Mouse (Mus musculus) neural tube, embryonic 12.5 days (tissue): ENCODE measurements around the gene Grb2. TPM values are rescaled to one million over a fixed set of nuclear protein-coding genes. Genes with fewer than 3 reads are reported as not detected.

Experiments used
- ATAC-seq: fragments of 200-750 bp; cut with Nextera tagmentation; 2 replicates; pipeline ENCODE4 v1.8.0; 2017; ENCODE audit warnings: low read depth, mild to moderate bottlenecking, moderate TSS enrichment, moderate library complexity; ENCODE audit not compliant: low FRiP score
- H3K27ac ChIP-seq: fragments of 300-500 bp; sonication (generic); 2 replicates; pipeline ENCODE4 v1.5.1; 2016
- H3K27me3 ChIP-seq: fragments of 300-500 bp; sonication (generic); replicated peaks from 2 replicates; pipeline ENCODE4 v1.6.1; 2016; ENCODE audit warnings: mild to moderate bottlenecking
- H3K36me3 ChIP-seq: fragments of 300-500 bp; sonication (generic); 2 replicates; pipeline ENCODE4 v1.6.1; 2016; ENCODE audit warnings: mild to moderate bottlenecking
- H3K4me1 ChIP-seq: fragments of 300-500 bp; sonication (generic); 2 replicates; pipeline ENCODE4 v1.6.1; 2016
- H3K4me2 ChIP-seq: fragments of 300-500 bp; sonication (generic); replicated peaks from 2 replicates; pipeline ENCODE4 v1.6.1; 2016; ENCODE audit warnings: mild to moderate bottlenecking
- H3K4me3 ChIP-seq: fragments of 300-500 bp; sonication (generic); 2 replicates; pipeline ENCODE4 v1.5.1; 2016
- H3K9ac ChIP-seq: fragments of 300-500 bp; sonication (generic); 2 replicates; pipeline ENCODE4 v1.6.1; 2016; ENCODE audit warnings: mild to moderate bottlenecking
- H3K9me3 ChIP-seq: fragments of 300-500 bp; sonication (generic); 2 replicates; pipeline ENCODE4 v1.6.1; 2016; ENCODE audit warnings: mild to moderate bottlenecking
- WGBS: fragments of 180-500 bp; shearing (Covaris S2); methylation state at CpG from one replicate; pipeline ENCODE4 v1.1.7; 2016; 5-methylcytosine and 5-hydroxymethylcytosine counted together
- polyA plus RNA-seq: library from polyadenylated mRNA; unstranded; fragments of >200 nt; fragmentation: Nextera tagmentation; extraction: Ambion mirVana; gene quantifications from 2 replicates; pipeline ENCODE4 v1.2.1, GENCODE M21; 2016

The Grb2 gene
- polyA plus RNA-seq, 1 experiment from 2014 or later, result 186 TPM

DNA sequence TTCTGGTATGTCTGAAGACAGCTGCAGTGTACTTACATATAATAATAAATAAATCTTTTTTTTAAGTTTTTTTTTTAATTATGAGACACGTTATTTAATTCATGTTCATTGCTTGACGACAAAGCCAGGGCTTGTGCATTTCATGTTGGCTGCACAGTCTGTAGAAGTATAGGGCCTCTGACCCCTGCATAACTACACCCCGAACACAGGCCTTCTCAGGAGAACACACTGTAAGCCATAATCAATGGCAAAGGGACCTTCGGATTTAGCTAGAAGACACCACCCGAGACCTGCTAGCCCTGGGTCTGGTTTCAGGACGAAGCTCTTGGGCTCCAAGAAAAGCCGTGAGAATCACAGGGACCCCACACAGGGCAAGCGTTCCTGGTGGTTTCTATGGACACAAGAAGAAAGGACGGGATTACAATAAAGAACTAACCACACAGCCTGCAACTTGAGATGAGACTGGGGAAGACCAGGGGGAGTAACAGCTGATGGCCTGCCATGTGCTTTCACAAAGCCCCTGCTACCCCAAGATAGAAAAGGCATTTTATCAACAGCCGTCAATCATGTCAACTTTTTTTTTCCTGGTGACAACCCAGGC, 29.3 kb upstream of the Grb2 start:
- Histone ChIP-seq H3K27me3 (no peaks in the 10 kb centered on the region), H3K9me3 (no peaks in the 10 kb centered on the region), H3K4me1 (peaks cover 9% of the 10 kb centered on the region), H3K27ac (no peak overlapping the region), H3K4me2 (no peak overlapping the region), H3K9ac (no peak overlapping the region; the same call in 1 of the 2 replicates), H3K36me3 (no peaks in the 10 kb centered on the region), H3K4me3 (no peak overlapping the region)
- 35% methylated on average over 10 of the region's 10 CpGs for WGBS
- no peak for ATAC-seq

DNA sequence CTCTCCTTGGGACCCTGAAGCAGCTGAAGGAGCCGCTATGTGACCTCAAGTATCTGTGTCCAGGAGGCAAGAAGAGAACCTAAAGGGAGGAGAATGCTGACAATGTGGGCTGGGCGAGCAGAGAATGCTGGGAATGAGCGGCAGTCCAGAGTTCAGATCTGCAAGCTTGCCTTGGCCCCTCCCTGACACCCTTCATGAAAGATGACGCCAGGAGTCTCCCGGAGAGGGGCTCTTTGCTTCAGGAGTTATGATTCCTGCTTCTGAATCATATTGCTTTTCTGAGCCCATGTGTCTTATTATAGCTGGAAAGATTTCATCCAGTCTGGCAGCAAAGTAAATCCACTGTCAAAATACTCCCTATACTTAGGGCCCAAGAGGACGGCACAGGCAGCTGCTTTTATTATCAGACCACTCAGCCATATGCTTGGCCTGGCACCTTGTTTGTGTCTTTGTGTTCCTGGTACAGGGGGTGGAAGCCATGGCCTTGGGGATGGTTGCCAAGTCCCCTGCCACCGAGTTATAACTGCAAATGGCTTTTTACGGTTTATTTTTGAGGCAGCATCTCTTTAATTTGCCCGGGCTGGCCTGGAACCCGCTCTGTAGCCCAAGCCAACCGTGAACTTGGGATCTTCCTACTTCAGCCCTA, 25.8 kb upstream of the Grb2 start:
- H3K27me3 ChIP-seq, result no peaks in the 10 kb centered on the region
- H3K36me3 ChIP-seq, result no peaks in the 10 kb centered on the region
- H3K4me2 ChIP-seq, result no peak overlapping the region
- WGBS, result 65% methylated on average over 11 of the region's 11 CpGs
- H3K9me3 ChIP-seq, result no peaks in the 10 kb centered on the region
- ATAC-seq, result no peak
- H3K27ac ChIP-seq, result no peak overlapping the region
- H3K4me3 ChIP-seq, result no peak overlapping the region
- H3K9ac ChIP-seq, result no peak overlapping the region
- peaks cover 9% of the 10 kb centered on the region for H3K4me1 ChIP-seq

DNA sequence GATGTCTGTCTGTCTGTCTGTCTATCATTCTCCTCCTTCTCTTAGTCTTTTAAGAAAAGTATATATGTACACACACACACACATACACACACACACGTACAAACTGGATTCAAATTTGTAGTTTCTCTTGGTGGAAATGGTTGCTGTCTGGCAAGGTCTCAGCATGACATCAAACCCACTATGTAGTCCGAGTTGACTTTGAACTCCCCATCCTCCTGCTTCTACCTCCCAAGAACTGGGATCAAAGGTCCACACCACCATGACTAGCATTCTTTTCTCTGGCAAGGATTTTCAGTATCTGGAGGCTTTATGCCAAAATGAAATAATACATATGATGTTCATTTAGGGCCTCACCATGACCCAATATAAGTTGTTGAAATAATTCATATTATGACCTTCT, 14.8 kb upstream of the Grb2 start:
- Histone ChIP-seq H3K4me3 (no peak overlapping the region), H3K9ac (no peak overlapping the region), H3K27me3 (no peaks in the 10 kb centered on the region), H3K4me2 (0 out of 2 replicates have a peak overlapping the region, but pooled peaks have one; percentile 33), H3K9me3 (no peaks in the 10 kb centered on the region), H3K36me3 (no peaks in the 10 kb centered on the region), H3K4me1 (no peaks in the 10 kb centered on the region), H3K27ac (no peak overlapping the region)
- whole genome bisulfite sequencing, result 71% methylated on average over 2 of the region's 2 CpGs
- ATAC-seq, result no peak

DNA sequence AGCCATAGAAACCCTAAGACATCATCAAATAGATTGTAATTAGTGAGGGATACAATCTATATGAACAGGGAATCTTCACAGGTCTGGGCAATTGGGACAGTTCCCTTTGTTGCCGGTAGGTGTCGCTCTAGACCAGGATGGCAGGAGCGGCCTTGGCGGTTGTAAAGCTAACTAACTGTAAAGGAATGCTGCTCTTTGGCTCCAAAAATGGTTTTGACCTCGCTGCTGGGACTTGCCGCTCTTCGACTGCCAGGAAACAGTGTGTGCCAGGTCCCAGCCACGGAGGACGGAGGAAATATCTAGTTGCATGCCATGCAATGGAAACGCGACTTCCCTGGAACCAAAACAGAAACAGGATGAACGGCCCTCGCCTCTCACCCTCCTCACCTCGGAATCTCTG, 14.2 kb upstream of the Grb2 start:
- peak overlapping the region; percentile 33 for H3K4me2 ChIP-seq
- H3K36me3 ChIP-seq, result no peaks in the 10 kb centered on the region
- 22% methylated on average over 14 of the region's 14 CpGs for WGBS
- no peak for ATAC-seq
- no peaks in the 10 kb centered on the region for H3K9me3 ChIP-seq
- H3K27ac ChIP-seq, result no peak overlapping the region
- no peak overlapping the region for H3K9ac ChIP-seq
- H3K4me1 ChIP-seq, result no peaks in the 10 kb centered on the region
- no peak overlapping the region for H3K4me3 ChIP-seq
- no peaks in the 10 kb centered on the region for H3K27me3 ChIP-seq

DNA sequence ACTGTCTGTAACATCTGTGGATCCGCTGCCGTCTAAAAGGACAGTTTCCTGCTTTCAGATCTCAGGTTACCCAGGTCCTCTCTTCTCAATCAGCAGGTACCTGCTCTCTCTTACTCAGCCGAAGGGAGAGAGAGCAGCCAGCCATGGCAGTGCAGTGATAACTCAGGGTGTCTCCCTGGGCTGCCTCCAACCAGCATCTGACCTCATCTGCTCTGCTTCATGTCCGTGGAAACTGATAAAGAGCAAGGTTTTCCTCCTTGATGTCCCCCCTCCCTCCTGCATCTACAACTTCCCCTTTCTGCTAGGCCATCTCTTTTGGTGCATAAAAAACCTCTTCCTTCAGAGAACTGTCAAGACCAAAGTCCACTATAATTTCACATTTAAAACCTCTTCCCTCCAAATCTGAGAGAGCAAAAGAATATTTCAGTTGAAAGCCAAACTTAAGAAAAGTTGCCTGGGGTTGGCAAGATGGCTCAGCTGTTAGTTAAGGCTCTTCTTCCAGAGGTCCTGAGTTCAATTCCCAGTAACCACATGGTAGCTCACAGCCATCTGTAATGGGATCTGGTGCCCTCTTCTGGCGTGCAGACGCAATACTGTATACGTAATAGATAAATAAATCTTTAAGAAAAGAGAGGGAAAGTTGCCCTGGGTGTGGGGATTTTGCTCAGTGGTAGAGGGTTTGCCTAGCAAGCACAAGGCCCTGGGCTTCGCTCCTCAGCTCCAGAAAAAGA, 9.4 kb upstream of the Grb2 start:
- Histone ChIP-seq H3K4me3 (no peak overlapping the region), H3K27ac (no peak overlapping the region), H3K27me3 (no peaks in the 10 kb centered on the region), H3K9me3 (no peaks in the 10 kb centered on the region), H3K4me2 (no peak overlapping the region), H3K36me3 (no peaks in the 10 kb centered on the region), H3K4me1 (no peaks in the 10 kb centered on the region), H3K9ac (no peak overlapping the region)
- 59% methylated on average over 8 of the region's 8 CpGs for WGBS
- ATAC-seq, result no peak

DNA sequence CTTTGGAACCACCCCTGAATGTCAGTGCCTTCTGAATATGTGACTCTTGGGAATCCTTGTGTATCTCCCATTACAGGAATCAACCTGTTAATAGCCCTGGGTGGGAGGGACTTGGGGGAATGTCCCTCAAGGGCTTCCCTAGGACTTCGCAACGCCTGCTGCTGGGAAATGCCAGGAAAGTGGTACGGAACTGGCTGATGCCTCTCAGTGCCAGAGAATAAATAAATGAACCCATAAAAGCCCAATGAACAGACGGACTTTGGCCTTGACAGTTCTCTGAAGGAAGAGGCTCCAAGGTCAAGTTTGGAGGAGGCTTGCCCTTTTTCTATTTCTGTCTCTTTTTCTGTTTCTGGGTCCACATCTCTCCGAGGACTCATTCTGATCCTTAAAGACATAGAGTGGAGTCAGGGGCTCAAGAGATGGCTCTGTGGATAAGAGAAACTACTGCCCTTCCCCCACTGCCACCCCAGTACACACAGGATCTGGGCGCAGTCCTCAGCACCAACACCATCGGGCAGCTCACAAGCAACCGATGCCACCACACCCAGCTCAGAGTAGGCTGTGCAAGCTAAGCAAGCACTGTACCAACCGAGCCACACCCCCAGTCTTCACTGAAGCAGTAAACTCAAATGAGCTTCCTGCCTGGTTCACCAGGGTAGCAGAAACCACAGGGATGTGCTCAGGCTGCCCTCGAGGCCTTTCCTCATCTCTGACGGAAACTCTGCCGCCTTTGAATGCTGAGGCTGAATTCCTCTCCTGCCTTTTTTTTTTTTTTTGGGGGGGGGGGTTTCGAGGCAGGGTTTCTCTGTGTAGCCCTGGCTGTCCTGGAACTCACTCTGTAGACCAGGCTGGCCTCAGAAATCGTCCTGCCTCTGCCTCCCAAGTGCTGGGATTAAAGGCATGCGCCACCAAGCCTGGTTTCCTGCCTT, 8.3 kb upstream of the Grb2 start:
- Histone ChIP-seq H3K4me1 (no peaks in the 10 kb centered on the region), H3K4me3 (no peak overlapping the region), H3K27me3 (no peaks in the 10 kb centered on the region), H3K27ac (no peak overlapping the region), H3K4me2 (no peak overlapping the region), H3K9me3 (no peaks in the 10 kb centered on the region), H3K36me3 (no peaks in the 10 kb centered on the region), H3K9ac (no peak overlapping the region)
- no peak for ATAC-seq
- 76% methylated on average over 15 of the region's 15 CpGs for WGBS

DNA sequence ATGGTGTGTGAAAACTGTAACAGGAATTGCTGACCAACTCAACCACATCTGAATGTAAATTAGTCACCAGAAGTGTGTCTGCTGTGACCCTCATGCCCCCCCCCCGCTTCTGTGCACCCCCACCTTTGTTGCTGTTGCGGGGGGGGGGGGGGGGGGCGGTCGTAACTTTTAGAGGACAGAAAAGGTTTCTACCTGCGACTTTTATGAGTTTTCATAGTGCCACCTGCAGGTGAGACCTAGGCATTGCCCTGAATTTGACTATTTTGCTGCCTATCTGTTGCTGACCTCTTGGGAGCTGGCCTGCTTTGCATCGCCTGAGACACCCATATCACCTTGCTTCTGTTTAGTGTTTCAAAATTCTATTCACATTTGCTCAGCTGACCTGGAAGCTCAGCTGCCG, 6.1 kb upstream of the Grb2 start:
- no peak overlapping the region for H3K9ac ChIP-seq
- no peak overlapping the region for H3K4me3 ChIP-seq
- no peaks in the 10 kb centered on the region for H3K27me3 ChIP-seq
- H3K27ac ChIP-seq, result no peak overlapping the region
- 6% methylated on average over 7 of the region's 7 CpGs for WGBS
- H3K4me2 ChIP-seq, result no peak overlapping the region
- no peaks in the 10 kb centered on the region for H3K36me3 ChIP-seq
- H3K4me1 ChIP-seq, result peaks cover 5% of the 10 kb centered on the region
- no peak for ATAC-seq
- no peaks in the 10 kb centered on the region for H3K9me3 ChIP-seq

DNA sequence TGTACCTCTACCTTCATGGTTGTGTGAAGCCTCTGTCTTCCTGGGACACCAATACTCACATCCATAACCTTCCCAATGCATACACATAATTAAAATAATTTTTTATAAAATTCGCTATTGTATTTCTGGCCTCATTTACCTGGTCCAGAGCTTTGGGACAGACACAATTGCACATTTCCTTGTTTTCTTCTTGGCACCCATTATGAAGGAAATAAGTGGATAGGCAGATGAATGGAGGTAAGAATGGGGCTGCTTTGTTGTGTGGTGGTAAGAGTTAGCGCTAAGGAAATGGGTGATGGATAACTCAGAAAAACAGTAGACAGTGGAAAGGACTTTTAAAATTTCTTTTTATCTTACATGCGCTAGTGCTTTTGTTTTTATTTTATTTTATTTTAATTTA, 5.0 kb upstream of the Grb2 start:
- no peak for ATAC-seq
- Histone ChIP-seq H3K36me3 (no peaks in the 10 kb centered on the region), H3K9ac (no peak overlapping the region), H3K9me3 (no peaks in the 10 kb centered on the region), H3K27me3 (no peaks in the 10 kb centered on the region), H3K27ac (no peak overlapping the region), H3K4me2 (no peak overlapping the region), H3K4me3 (no peak overlapping the region), H3K4me1 (peaks cover 11% of the 10 kb centered on the region)
- 91% methylated on average over 3 of the region's 3 CpGs for WGBS

DNA sequence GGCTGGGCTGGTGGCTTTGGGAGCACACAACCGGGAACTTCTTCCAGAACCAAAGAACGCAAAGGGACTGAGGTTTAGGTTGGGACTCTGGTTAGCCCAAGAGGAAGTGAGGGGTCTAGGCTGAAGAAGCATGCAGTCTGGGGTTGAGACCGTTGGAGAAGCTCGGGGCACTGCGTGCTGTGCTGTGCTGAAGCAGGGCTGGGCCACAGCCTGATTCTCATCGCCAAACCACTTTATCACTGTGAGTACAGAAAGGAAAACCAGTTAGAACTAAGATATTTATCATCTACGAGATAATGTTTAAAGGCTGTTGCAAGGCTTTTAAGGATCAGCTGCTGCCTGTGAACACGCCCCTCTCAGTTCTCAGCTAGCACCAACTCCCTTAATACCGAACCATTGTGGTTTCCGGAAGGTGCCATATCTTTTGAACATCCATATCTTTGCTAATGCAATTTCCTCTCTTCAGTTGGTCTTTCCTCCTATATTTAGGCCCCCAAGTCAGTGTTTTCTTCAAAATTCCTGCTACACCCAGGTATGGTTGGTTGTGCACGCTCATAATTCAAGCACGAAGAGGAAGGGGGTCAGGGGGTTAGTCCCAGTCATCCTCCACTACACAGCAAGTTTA, 4.4 kb upstream of the Grb2 start:
- Histone ChIP-seq H3K9me3 (no peaks in the 10 kb centered on the region), H3K36me3 (no peaks in the 10 kb centered on the region), H3K9ac (no peak overlapping the region), H3K4me3 (no peak overlapping the region), H3K4me1 (peaks cover 11% of the 10 kb centered on the region), H3K4me2 (no peak overlapping the region), H3K27ac (no peak overlapping the region), H3K27me3 (no peaks in the 10 kb centered on the region)
- no peak for ATAC-seq
- WGBS, result 83% methylated on average over 12 of the region's 12 CpGs

DNA sequence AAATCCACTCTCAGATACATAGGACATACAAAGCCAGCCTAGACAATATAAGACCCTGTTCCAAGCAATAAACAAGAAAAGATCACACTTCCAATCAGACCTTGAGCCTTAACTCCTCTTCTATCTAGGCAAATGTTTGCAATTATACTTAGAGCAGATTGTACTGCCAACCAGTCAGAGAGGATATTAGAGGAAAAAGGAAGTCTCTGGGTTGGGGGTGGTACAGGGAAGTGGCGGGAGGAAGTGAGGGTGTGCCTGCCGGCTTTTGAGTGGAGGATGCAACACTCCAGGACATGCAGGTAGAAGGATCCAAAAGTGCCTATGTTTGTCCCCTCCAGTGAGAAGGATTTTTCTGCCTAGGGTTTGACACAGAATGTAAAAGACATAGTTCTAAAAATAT, 3.9 kb upstream of the Grb2 start:
- H3K9ac ChIP-seq, result no peak overlapping the region
- no peaks in the 10 kb centered on the region for H3K36me3 ChIP-seq
- H3K27ac ChIP-seq, result no peak overlapping the region
- H3K4me1 ChIP-seq, result peaks cover 11% of the 10 kb centered on the region
- no peaks in the 10 kb centered on the region for H3K9me3 ChIP-seq
- ATAC-seq, result no peak
- WGBS, result 69% methylated on average over 2 of the region's 2 CpGs
- no peaks in the 10 kb centered on the region for H3K27me3 ChIP-seq
- H3K4me2 ChIP-seq, result no peak overlapping the region
- H3K4me3 ChIP-seq, result no peak overlapping the region

DNA sequence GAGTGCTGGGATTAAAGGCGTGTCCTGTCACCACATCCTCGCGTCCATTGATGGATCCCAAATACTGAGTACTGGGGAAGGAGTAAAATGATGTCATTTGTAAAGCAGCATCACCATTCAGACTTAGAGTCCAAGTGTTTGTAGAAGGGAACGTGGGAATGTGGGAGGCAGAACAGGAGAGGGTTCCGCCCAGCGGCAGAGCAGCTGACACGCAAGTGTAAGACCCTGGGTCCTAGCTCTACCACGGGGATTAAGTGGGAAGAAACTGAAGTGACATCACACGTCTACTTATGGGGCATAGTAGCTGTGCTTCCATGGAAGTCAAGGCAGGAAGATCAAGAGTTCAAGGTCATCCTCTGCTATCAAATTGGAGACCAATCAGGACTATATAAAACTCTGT, 2.7 kb upstream of the Grb2 start:
- Histone ChIP-seq H3K4me1 (peaks cover 21% of the 10 kb centered on the region), H3K9ac (no peak overlapping the region), H3K9me3 (no peaks in the 10 kb centered on the region), H3K4me3 (no peak overlapping the region), H3K27me3 (no peaks in the 10 kb centered on the region), H3K36me3 (no peaks in the 10 kb centered on the region), H3K27ac (no peak overlapping the region), H3K4me2 (no peak overlapping the region)
- WGBS, result 91% methylated on average over 9 of the region's 9 CpGs
- ATAC-seq, result no peak
